Mouse (Mus musculus) bone marrow, adult 2 months (tissue): ENCODE data around the gene Ly6g.
A peak's percentile ranks its signal among the peaks of the same experiment; 100 is the strongest.

ENCODE experiments used
- CTCF ChIP-seq: fragments of 200-500 bp; IDR thresholded peaks from 2 replicates; pipeline ENCODE4 v1.5.1; 2011; ENCODE audit warnings: low read length, control low read depth; ENCODE audit not compliant: control insufficient read depth, insufficient read depth
- POLR2A ChIP-seq: fragments of 200-500 bp; IDR thresholded peaks from 2 replicates; pipeline ENCODE4 v1.6.1; 2011; ENCODE audit warnings: low read depth, mild to moderate bottlenecking, control low read depth, low read length, borderline replicate concordance; ENCODE audit not compliant: control insufficient read depth

GRCm38 (mm10) chr15:75175506-75175905, 20.5 kb downstream of the Ly6g start:
- peak; percentile 87 for TF ChIP-seq CTCF
- TF ChIP-seq POLR2A = no peak
